Comparison of ENCODE assay signal across 8 mouse cellular contexts in genomic region chr10:115013491-115014001, GRCm38 (mm10).
A peak's percentile ranks its signal among the peaks of the same experiment; 100 is the strongest.
DNase-seq lines count a peak whose midpoint lies in the region; ATAC-seq lines count a peak whose summit lies in the region.

No protein-coding gene starts in this region.

- intact Hi-C loops in heart, postnatal 36 days (cut with DNase I): no loop called here

- no peaks in the 10 kb centered on the region for H3K36me3 ChIP-seq in heart, embryonic 15.5 days
- H3K36me3 ChIP-seq in forebrain, embryonic 14.5 days (ENCODE audit: control insufficient read depth, insufficient read depth, low read length): no peaks in the 10 kb centered on the region
- no peaks in the 10 kb centered on the region for H3K36me3 ChIP-seq in midbrain, embryonic 12.5 days

- DNase-seq in heart, postnatal 36 days: no peak
- DNase-seq in brain, embryonic 18.5 days (ENCODE audit: low read depth, low spot score): peak; percentile 28
- DNase-seq in forebrain, embryonic 14.5 days (ENCODE audit: low spot score): peak; percentile 71
- no peak for DNase-seq in adrenal gland, postnatal 10 days
- no peak for DNase-seq in liver
- DNase-seq in ovary, postnatal 36 days (ENCODE audit: low spot score): no peak

- no peak overlapping the region for H3K4me3 ChIP-seq in heart, embryonic 15.5 days
- peak overlapping the region; percentile 5; the same call in 1 of the 2 replicates for H3K4me3 ChIP-seq in forebrain, embryonic 14.5 days (ENCODE audit: low read depth, low read length)
- H3K4me3 ChIP-seq in midbrain, embryonic 12.5 days: no peak overlapping the region

- H3K27ac ChIP-seq in heart, embryonic 15.5 days: no peak overlapping the region
- peak overlapping the region; percentile 0; the same call in 1 of the 2 replicates for H3K27ac ChIP-seq in forebrain, embryonic 14.5 days (ENCODE audit: low read depth, low read length)
- H3K27ac ChIP-seq in midbrain, embryonic 12.5 days (replicated peaks): peak overlapping the region; percentile 58

- H3K9me3 ChIP-seq in heart, embryonic 15.5 days (replicated peaks): no peaks in the 10 kb centered on the region
- H3K9me3 ChIP-seq in forebrain, embryonic 14.5 days (replicated peaks; ENCODE audit: control insufficient read depth, low read length): no peaks in the 10 kb centered on the region
- H3K9me3 ChIP-seq in midbrain, embryonic 12.5 days: no peaks in the 10 kb centered on the region

- no peak for ATAC-seq in heart, embryonic 15.5 days (replicated peaks; ENCODE audit: insufficient number of reproducible peaks, insufficient read depth, low FRiP score, low read depth)
- ATAC-seq in forebrain, embryonic 14.5 days: peak; percentile 81
- peak; percentile 44 for ATAC-seq in midbrain, embryonic 12.5 days (ENCODE audit: low FRiP score, low read depth)

- no peak overlapping the region for H3K9ac ChIP-seq in heart, embryonic 15.5 days
- H3K9ac ChIP-seq in forebrain, embryonic 14.5 days (ENCODE audit: low read length): peak overlapping the region; percentile 26; the same call in 1 of the 2 replicates
- no peak overlapping the region for H3K9ac ChIP-seq in midbrain, embryonic 12.5 days (replicated peaks)

- WGBS in heart, embryonic 15.5 days: 27% methylated on average over 11 of the region's 11 CpGs
- 11% methylated on average over 11 of the region's 11 CpGs for WGBS in forebrain, embryonic 14.5 days
- WGBS in midbrain, embryonic 12.5 days: 20% methylated on average over 11 of the region's 11 CpGs

- no peaks in the 10 kb centered on the region for H3K4me1 ChIP-seq in heart, embryonic 15.5 days (replicated peaks)
- peaks cover 12% of the 10 kb centered on the region; the same call in 1 of the 2 replicates for H3K4me1 ChIP-seq in forebrain, embryonic 14.5 days (ENCODE audit: control insufficient read depth, insufficient read depth, low read length)
- H3K4me1 ChIP-seq in midbrain, embryonic 12.5 days: peaks cover 3% of the 10 kb centered on the region

- H3K4me2 ChIP-seq in heart, embryonic 15.5 days: peak overlapping the region; percentile 11; the same call in 1 of the 2 replicates
- peak overlapping the region; percentile 37 for H3K4me2 ChIP-seq in forebrain, embryonic 14.5 days (ENCODE audit: low read length)
- peak overlapping the region; percentile 35 for H3K4me2 ChIP-seq in midbrain, embryonic 12.5 days (replicated peaks)

- no peaks in the 10 kb centered on the region for H3K27me3 ChIP-seq in heart, embryonic 15.5 days
- no peaks in the 10 kb centered on the region for H3K27me3 ChIP-seq in forebrain, embryonic 14.5 days (replicated peaks; ENCODE audit: control insufficient read depth, insufficient read depth, low read length)
- H3K27me3 ChIP-seq in midbrain, embryonic 12.5 days: no peaks in the 10 kb centered on the region

Comparison
In these comparisons a context has a peak if more than half of its experiments do, and no peak if none do; other contexts are left out.
1. DNase-seq: peak in brain, embryonic 18.5 days (single experiment) and forebrain, embryonic 14.5 days (single experiment); none in heart, postnatal 36 days (0 of 2), adrenal gland, postnatal 10 days (single experiment), liver (single experiment) and ovary, postnatal 36 days (single experiment).
2. Peak in every context shown above with its lines, with median percentiles within 50 percentile points of each other: H3K4me2 ChIP-seq.